Mouse (Mus musculus) left cerebral cortex, adult 9 months (tissue): ENCODE measurements around the gene Vta1.

Experiments
- DNase-seq, 2 experiments: peaks; one replicate each; pipeline ENCODE4 v3.0.0; 2022; ENCODE audit warnings: low spot score in 2 of 2

The Vta1 gene

DNA sequence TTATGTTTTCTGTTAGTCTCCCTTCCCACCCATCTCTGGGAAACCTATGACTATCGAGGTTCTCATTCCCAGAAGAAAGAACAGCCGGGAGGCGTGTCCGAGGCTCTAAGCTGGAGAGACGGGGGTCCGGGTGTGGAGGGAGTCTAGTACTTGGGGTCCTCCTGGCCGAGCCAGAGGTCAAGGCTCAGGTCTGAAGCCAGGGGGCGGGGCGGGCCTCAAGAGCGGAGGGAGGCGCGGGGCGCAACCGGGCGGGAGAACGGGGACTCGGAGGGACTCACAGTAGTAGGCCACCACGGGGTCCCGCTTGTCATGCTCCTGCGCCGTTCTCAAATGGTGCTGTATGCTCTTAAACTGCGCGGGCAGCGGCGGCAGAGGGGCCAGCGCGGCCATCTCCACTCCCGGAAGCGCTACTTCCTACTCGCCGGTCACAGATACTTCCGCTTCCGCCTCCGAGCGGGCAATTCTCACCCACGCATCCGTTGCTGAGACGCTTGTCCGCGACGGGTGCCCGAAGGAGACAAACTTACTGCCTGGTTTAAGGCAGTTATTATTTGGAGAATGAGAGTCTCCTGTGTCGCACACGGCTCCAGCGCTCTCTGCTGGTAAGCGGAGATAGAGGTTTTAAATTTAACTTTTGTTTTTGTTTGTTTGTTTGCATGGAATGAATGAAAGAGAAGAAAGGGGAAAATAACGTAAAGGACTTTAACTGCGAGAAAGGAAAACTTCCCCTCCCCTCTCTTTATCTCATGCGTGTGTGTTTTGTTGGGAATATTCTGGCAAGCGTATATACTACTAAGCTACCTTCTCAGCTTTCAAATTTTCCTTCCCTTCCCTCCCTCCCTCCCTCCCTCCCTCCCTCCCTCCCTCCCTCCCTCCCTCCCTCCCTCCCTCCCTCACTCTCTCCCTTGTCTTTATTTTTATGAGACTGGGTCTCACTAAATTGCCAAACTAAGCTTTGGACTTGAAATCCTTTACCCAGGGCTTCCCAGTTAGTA is at the start of gene Vta1, which contains the start of gene Nmbr:
Vta1 (minus strand) TSS at position 489 of the 995 bp plus-strand sequence.
Nmbr (plus strand) TSS at position 520 of the 995 bp plus-strand sequence.
- peak; percentile 95 to 99 for DNase-seq

DNA sequence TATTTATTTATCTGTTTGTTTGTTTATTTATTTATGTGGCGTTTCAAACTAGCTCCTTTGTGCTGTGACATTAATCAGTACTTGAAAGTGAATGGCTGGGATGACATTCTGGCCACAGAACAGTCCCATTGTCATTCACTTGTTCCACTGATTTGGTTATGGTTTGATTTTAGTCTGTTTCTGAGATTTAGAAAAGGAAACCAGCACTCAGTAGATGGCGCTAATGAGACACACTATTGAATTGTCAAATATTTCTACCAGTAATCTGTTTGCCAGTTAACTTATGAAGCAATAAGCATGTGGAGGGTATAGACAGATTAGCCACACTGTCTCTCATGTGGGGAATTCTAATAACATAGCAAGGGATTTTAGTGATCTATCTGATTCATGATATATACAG is 28.9 kb upstream of the Vta1 start:
- peak; percentile 20 to 65 for DNase-seq

DNA sequence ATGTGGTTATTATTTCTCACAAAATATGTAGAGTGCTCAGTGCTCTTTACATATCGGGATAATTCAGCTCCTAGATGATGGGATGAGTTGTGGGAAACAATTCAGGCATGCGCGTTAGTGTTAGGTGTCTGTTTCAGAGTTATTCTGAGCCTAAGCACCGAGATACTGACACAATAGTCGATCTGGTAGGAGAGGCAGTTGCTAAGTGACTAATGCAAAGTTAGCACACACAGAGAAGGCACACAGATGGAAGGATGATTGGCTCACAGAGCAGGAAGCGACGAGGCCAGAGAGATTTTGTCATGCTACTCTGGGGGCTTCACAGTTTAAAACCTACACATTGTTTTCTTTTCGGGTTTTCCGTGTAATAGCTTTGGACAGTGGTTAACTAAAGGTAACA is 20.3 kb upstream of the Vta1 start:
- peak; percentile 3 to 19 for DNase-seq

DNA sequence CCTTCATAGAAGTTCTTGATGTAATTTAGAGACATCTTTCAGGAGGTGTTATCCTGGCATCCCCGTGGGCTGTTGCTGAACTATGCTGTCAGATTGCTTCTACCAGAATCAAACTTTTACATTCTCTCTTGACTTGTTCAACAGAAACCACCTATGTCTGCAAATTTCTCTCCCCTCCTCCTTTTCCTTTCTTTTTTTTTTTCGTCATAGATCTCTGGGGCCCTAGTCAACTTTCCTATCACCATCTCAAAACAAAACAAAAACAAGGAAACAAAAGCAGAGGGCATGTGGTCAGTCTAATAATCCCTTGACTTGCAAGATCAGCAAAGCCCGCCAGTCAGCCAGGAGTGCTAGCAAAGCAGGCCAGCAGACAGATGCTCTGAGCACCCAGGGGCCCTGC is 12.8 kb upstream of the Vta1 start, which contains the start of gene Gje1:
Gje1 (minus strand) TSS at position 101 of the 400 bp plus-strand sequence.
- no peak for DNase-seq

DNA sequence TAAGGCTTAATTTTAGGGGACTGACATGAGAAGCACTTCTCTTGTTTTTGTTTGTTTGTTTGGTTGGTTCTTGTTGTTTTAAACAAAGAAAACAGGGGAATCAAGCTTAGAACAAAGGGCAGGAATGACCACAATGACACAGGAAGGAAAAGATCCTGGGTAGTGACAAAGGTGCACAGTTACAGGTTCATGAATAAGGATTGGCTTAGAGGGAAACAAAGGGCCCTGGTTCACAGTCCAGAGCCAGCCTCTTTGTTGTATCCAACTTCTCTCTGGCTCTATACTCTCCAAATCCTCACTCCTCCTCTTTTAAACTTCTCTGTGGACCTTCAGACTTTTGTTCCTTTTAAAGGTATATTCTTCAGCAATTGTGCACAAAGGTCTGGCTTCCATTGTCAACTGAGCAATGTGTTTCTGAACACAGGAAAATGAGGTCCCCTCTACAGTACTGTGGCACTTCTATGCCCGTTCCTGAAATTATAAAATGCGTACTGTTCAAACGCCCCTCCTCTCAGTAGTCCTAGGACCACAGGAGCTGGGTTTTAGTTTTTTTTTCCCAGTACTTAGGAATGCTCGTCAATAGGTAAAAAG is 1.4 kb downstream of the Vta1 start:
- DNase-seq: no peak

DNA sequence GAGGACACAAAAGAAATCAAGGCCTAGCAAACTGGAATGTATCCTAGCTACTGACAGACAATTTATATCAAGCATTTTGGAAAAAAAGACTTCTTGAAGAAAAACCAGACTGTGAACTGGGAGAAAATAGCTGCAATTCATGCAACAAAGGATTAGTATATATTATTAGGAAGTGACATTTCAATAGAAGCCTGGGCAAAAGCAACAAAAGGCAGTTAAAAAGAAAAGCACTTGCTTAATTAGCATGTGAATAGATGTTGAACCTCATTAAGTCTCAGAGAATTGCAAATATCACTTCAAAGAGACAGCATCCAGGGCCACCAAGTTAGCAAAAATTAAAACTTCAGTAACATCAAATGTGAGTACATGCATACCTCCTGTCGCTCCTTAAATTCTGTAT is 2.1 kb downstream of the Vta1 start:
- no peak for DNase-seq

DNA sequence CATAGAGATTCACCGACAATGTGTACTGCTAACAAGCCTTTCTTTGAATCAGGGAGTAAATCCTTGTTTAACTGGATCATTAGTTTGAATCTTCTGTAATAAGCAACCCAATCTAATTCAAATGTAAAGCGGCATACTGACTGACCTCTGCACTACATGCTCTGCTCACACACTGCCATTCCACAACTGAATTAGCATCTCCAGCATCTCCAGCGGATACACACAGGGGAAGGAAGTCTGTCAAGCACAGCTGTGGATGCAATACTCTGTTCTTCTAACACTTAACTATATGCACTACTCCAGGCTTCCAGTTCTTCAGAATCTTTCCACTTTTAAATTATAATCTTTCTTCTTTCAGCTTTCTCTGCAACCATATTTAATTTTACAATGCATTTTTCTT is 15.0 kb downstream of the Vta1 start:
- DNase-seq: no peak

DNA sequence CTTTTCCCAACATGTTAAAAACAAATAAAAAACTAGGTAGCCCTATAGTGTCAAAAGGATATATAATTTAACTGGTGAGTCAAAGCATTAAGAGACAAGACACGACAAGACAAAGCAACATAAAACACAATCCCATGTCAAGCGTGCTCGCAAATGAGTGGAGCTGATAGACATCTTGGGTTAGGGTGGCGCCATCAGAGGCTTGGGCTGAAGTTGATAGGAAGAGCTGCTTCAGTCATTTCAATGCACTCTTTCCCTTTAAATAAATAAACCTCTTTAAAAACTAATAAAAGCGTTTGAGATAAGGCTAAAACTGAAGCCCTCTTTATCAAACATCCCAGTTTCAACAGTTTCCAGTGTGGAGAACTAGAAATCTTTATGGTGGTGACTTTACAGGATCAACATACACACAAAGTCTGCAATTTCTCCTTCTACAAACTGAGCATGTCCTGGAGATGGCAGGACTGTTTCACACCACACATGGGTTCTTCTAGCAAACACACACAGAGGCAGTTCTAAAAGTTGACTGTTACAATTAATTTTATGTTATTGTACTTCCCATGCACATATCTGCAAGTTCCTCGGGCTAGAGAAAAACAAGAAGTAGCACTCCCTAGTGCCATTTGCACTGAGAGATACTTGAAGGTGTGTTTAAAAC is 16.4 kb downstream of the Vta1 start:
- no peak for DNase-seq

DNA sequence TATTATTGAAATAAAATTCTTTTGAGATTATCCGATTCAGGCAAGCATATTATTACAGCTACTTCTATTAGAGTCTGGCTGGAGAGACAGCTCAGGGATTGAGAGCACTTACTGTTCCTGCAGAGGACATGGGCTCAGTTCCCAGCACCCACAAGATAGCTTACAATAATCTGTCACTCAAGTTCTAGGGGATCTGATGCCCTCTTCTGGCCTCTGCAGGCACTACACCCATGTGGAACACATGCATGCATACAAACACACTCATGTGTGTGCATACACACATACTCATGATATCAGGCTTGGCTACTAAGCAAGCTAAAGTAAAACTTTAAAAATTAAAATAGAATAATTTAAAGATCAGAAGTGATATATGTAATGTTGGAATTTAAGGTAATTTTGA is 19.7 kb downstream of the Vta1 start:
- no peak for DNase-seq

DNA sequence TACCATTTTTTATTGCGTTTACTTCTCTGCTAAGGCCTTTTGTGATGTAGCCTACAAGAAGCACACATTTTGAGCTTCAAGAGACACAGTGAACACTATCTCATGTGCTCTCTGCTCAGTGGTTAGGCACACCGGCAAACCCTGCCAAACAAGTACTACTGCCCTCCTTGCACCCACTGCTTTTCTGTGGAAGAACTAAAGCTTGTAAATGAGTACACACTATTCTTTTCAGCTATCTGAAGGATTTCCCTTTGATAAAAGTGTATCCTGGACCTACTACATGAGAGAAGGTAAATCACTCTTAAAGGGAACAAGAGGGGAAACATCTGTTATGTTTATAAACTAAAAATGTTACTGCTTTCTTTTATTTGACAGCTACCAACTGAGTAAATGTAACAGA is 39.2 kb downstream of the Vta1 start:
- DNase-seq: no peak

DNA sequence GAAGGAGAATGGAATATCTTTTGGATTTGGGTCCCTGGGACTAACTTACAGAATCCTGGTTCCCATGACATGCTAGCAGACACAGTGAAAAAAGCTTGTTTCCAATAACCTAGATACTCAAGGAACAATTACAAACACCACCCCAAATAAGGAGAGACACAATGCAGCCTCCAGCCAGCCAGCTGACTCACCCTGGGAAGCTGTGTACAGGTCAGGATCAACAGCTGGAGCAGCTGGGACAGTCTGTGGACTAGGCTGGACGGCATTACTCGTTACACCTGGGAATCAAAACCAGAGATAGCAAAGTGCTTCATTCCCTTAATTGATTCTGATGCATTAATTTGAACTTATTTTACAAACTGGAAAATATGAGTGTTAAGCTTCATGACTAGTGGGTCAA is 44.5 kb downstream of the Vta1 start:
- DNase-seq: no peak

DNA sequence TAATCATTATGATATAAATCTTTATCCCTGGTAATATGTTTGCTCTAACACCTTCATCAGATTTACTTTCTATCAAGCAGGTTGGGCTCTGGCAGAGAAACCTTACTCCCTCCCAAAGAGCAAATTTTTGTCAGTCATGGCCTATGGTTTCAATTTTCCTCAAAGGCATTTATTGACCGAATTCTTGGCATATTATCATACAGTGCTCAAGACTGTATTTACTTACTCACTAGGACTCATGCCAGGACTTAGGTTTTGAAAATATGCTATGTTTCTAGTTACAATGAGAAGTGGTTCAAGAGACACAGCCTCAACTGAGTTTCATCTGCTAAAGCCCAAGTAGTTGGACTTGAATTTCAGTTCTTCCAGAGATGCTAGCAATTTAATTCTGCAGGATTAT is 65.7 kb downstream of the Vta1 start:
- no peak for DNase-seq

DNA sequence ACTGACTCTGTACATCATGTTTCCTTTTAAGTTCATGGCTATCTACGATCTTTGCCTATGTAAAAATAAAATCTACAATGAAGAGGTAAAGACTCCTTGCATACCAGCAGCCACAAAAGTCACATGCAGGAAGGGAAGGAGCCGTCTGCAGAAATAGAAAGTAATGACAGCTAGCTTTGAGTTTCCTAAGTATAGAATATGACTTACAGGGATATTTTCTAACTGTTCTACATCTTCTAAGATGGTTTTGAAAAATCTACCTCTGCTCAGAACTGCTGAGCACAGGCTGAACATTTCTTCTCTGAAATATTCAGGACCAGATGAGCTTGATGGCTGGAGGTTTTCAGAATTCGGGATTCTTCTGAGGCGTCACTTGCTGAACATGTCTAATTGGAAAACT is 66.3 kb downstream of the Vta1 start:
- DNase-seq: no peak

DNA sequence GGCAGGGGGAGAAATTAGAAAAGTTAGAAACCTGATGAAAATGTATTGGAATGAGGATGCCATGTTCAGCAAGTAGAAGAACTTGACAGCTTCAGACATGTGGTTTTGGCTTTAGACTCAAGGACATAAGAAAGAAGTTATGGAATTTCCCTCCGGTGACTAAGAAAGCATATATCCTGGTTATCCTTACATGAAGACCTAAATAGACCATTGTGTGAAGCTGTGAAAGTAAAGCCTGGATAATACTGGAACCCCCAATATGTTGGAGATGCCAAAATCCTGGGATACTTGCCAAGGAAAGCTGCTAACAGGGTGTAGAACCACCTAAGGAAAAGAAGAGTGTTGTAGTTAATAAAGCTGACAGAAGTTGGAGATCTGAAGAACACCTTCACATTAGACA is 79.7 kb downstream of the Vta1 start:
- DNase-seq: no peak

DNA sequence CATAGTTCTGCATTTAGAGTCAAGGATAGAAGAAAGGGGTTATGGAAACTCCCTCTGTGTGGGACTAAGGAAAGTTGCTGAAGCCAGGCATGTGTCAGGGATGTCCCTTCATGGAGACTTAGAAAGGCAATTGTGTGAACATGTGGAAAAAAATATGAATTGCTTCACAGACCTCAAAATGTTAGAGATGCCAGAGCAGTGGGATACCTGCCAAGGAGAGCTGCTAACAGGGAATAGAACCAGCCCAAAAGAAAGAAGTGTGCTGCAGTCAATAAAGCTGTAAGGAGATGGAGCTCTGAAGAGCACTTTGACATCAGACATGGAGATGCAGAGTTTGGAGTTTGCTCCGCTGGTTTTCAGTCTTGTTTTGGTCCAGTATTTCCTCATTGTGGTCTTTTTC is 86.2 kb downstream of the Vta1 start:
- no peak for DNase-seq

DNA sequence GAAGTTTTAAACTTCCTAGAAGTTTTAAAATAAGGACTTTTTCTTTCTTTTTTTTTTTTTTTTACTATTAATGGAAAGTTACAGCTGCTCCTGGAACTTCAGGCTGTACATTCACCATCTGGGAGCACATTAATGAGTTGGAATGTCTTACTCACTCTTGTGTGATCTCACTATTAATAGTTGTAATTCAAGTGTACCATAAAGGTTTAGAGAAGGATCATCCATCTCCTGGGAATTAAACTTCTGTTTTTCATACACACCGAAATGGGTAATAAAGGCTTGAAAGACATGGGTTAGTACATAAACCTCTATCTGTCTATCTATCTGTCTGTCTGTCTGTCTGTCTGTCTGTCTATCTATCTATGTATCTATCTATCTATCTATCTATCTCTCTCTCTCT is 87.1 kb downstream of the Vta1 start:
- DNase-seq: no peak

DNA sequence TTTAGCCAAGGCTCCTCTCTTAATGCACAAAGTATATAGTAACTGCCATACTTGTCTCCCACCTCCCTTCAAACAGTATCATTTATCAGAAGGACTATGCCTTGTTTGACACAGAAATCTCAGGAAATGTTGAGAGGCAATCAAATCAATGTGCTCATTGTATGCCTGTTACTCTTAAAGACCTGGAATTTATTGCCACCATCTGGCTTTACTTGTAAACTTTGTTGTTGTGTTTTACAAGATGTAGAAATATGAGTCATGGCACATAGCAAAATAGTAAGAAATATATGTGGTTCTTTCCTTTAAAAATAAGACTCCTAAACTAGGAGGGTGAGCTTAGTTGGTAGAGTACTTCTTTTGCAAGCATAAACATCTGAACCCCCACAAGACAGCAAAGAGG is 89.9 kb downstream of the Vta1 start:
- no peak for DNase-seq

DNA sequence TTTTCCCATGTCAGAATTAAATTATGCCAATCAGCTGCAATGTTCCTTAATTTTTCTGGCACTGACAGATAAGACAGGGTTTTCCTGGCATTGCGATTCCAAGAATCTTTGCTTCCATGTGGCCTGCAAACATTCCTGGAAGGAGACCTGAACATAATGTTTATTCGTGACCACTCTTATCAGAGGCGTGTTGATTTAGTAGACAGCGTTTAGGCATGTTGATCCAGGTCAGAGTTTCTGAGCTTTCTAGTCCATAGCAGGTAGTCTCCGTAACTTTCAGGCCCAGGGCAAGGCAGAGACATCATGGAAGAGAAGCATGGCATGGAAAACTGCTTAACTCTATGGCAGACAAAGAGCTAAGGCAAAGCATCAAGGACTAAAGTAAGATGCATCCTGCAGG is 97.8 kb downstream of the Vta1 start:
- no peak for DNase-seq
